Mouse (Mus musculus) heart, embryonic 14.5 days (tissue): ENCODE measurements around the gene Gm12800. TPM values are rescaled to one million over a fixed set of nuclear protein-coding genes. Genes with fewer than 3 reads are reported as not detected.
"Not testable (repeated sequence)": the region's sequence is repeated elsewhere in the genome, so short reads cannot be mapped to it uniquely, and the experiment has no call there.

ENCODE experiments used
- ATAC-seq: fragments of 200-750 bp; cut with Nextera tagmentation; 2 replicates; pipeline ENCODE4 v1.8.0; 2017; ENCODE audit warnings: low read depth, moderate TSS enrichment; ENCODE audit not compliant: insufficient number of reproducible peaks, insufficient read depth, low FRiP score
- H3K27ac ChIP-seq, 2 experiments: fragments of 200-500 bp in 1 of 2; fragments of 300-500 bp in 1 of 2; sonication (generic) in 1 of 2; replicated peaks in 1 of 2; 2 replicates each; pipeline ENCODE4 v1.5.1; 2012 to 2014; ENCODE audit warnings: low read depth in 2 of 2, low read length in 2 of 2, control low read depth in 1 of 2, mild to moderate bottlenecking in 1 of 2, mixed read lengths in 1 of 2; ENCODE audit not compliant: control insufficient read depth in 1 of 2, insufficient read depth in 1 of 2
- H3K27me3 ChIP-seq: fragments of 300-500 bp; sonication (generic); 2 replicates; pipeline ENCODE4 v1.6.1; 2014; ENCODE audit warnings: mild to moderate bottlenecking, low read length, control low read depth; ENCODE audit not compliant: control insufficient read depth, insufficient read depth
- H3K36me3 ChIP-seq: fragments of 300-500 bp; sonication (generic); 2 replicates; pipeline ENCODE4 v1.6.1; 2014; ENCODE audit warnings: mild to moderate bottlenecking, control low read depth, low read length, mixed read lengths; ENCODE audit not compliant: control insufficient read depth, insufficient read depth
- H3K4me1 ChIP-seq, 2 experiments: fragments of 200-500 bp in 1 of 2; fragments of 300-500 bp in 1 of 2; sonication (generic) in 1 of 2; 2 replicates each; pipeline ENCODE4 v1.6.1; 2012 to 2014; ENCODE audit warnings: low read length in 2 of 2, control low read depth in 1 of 2, mixed read lengths in 1 of 2; ENCODE audit not compliant: control insufficient read depth in 2 of 2, insufficient read depth in 2 of 2
- H3K4me2 ChIP-seq: fragments of 300-500 bp; sonication (generic); 2 replicates; pipeline ENCODE4 v1.6.1; 2014; ENCODE audit warnings: mild to moderate bottlenecking, low read length
- H3K4me3 ChIP-seq, 2 experiments: fragments of 200-500 bp in 1 of 2; fragments of 300-500 bp in 1 of 2; sonication (generic) in 1 of 2; 2 replicates each; pipeline ENCODE4 v1.5.1; 2012 to 2014; ENCODE audit warnings: low read length in 2 of 2, mild to moderate bottlenecking in 2 of 2, control low read depth in 1 of 2, low read depth in 1 of 2, moderate library complexity in 1 of 2; ENCODE audit not compliant: control insufficient read depth in 1 of 2, insufficient read depth in 1 of 2
- H3K9ac ChIP-seq: fragments of 300-500 bp; sonication (generic); 2 replicates; pipeline ENCODE4 v1.6.1; 2014; ENCODE audit warnings: mild to moderate bottlenecking, low read length
- H3K9me3 ChIP-seq: fragments of 300-500 bp; sonication (generic); 2 replicates; pipeline ENCODE4 v1.6.1; 2016; ENCODE audit warnings: low read length, control low read depth; ENCODE audit not compliant: control insufficient read depth
- WGBS: fragments of 180-500 bp; shearing (Covaris S2); extraction: QIAGEN DNeasy Blood & Tissue Kit; methylation state at CpG from one replicate; pipeline ENCODE4 v1.1.7; 2014; 5-methylcytosine and 5-hydroxymethylcytosine counted together
- polyA plus RNA-seq: library from polyadenylated mRNA; unstranded; fragments of >200 nt; fragmentation: Nextera tagmentation; extraction: Ambion mirVana; gene quantifications from 2 replicates; pipeline ENCODE4 v1.2.1, GENCODE M21; 2014

Gm12800 gene
- polyA plus RNA-seq = not detected in 2 replicates

- not testable (repeated sequence) for H3K9ac ChIP-seq, H3K9me3 ChIP-seq, ATAC-seq, H3K36me3 ChIP-seq, H3K4me1 ChIP-seq, H3K4me3 ChIP-seq, H3K4me2 ChIP-seq, H3K27ac ChIP-seq, H3K27me3 ChIP-seq
- 70% methylated on average over 2 of the region's 2 CpGs for WGBS
Observed at GRCm38 (mm10) chr4:101908821-101909220, at the start of gene Gm12800. Gene Gm12800 (plus strand): TSS chr4:101909121.

DNA sequence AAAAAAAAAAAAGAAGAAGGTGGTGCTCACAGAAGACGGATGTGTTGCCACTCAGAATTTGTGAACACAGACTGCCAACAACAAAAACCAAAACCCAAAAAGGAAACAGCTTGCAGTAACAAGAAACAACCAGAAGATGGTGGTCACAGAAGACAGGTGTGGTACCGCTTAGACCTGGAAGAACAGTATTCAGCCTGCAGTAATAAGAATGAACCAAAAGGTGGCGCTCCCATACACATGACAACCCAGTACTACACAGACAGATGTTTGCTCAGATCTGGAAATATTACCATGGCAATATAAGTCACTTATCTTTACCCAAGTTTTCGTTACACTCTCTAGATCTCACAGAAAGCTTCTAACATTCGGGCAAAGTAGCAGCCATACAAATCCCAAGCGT lies 48.0 kb upstream of the Gm12800 start:
- ATAC-seq = no peak
- Histone ChIP-seq H3K27me3 (no peaks in the 10 kb centered on the region), H3K36me3 (no peaks in the 10 kb centered on the region), H3K9ac (no peak overlapping the region), H3K27ac (no peak overlapping the region), H3K4me1 (no peaks in the 10 kb centered on the region), H3K4me2 (no peak overlapping the region), H3K9me3 (no peaks in the 10 kb centered on the region), H3K4me3 (no peak overlapping the region)
- 37% methylated on average over 6 of the region's 6 CpGs for WGBS

DNA sequence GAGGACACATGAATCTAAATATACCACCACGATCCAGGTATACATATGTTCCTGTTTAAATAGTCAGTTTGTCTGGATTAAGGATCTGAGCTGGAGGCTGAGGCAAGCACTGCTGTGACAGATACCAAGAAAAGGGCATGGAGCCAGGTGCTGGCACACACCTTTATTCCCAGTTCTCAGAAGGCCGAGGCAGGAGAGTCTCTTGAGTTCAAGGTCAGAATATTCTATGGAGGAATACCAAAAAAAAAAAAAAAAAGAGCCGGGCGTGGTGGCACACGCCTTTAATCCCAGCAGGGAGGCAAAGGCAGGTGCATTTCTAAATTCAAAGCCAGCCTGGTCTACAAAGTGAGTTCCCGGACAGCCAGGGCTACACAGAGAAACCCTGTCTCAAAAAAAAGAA lies 46.6 kb upstream of the Gm12800 start:
- Histone ChIP-seq H3K36me3 (no peaks in the 10 kb centered on the region), H3K27ac (no peak overlapping the region), H3K9me3 (no peaks in the 10 kb centered on the region), H3K9ac (no peak overlapping the region), H3K4me3 (no peak overlapping the region), H3K27me3 (no peaks in the 10 kb centered on the region), H3K4me2 (no peak overlapping the region), H3K4me1 (no peaks in the 10 kb centered on the region)
- 84% methylated on average over 6 of the region's 6 CpGs for WGBS
- ATAC-seq = no peak

DNA sequence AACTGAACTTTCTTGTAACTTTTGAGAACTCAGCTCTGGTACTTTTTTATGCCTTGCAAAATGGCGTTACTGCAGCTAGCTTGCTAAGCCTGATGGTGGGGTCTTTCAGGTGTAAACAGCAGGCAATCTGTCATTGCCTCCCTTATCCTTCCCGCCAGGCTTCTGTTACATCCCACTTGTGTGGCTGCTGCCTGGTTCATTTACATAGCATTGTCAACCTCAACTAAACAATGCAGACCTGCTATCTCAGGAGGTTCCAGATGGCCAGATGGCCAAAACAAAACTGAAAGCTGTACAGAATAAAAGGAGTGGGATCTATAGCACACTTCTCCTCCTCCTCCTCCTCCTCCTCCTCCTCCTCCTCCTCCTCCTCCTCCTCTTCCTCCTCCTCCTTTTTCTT lies 36.9 kb upstream of the Gm12800 start:
- WGBS = 61% methylated on average over 2 of the region's 2 CpGs

GRCm38 (mm10) chr4:101875687-101876086 lies 33.2 kb upstream of the Gm12800 start:
- H3K9me3 ChIP-seq, H3K9ac ChIP-seq, H3K4me3 ChIP-seq, H3K27ac ChIP-seq, ATAC-seq, H3K4me1 ChIP-seq, H3K27me3 ChIP-seq, H3K36me3 ChIP-seq, H3K4me2 ChIP-seq: not testable (repeated sequence)
- WGBS = 78% methylated on average over 15 of the region's 15 CpGs

More for the DNA sequence above, 36.9 kb upstream of the Gm12800 start:
- not testable (repeated sequence) for H3K9ac ChIP-seq, H3K36me3 ChIP-seq, H3K27ac ChIP-seq, H3K4me2 ChIP-seq, H3K9me3 ChIP-seq, H3K4me3 ChIP-seq, ATAC-seq, H3K27me3 ChIP-seq, H3K4me1 ChIP-seq

GRCm38 (mm10) chr4:101883641-101884040 lies 25.3 kb upstream of the Gm12800 start:
- no peak for ATAC-seq
- no peak overlapping the region for H3K27ac ChIP-seq
- H3K9me3 ChIP-seq = no peaks in the 10 kb centered on the region
- no peaks in the 10 kb centered on the region for H3K4me1 ChIP-seq
- WGBS = 26% methylated on average over 3 of the region's 3 CpGs
- no peaks in the 10 kb centered on the region for H3K36me3 ChIP-seq
- no peak overlapping the region for H3K4me2 ChIP-seq
- no peak overlapping the region for H3K9ac ChIP-seq
- no peak overlapping the region for H3K4me3 ChIP-seq
- no peaks in the 10 kb centered on the region for H3K27me3 ChIP-seq

DNA sequence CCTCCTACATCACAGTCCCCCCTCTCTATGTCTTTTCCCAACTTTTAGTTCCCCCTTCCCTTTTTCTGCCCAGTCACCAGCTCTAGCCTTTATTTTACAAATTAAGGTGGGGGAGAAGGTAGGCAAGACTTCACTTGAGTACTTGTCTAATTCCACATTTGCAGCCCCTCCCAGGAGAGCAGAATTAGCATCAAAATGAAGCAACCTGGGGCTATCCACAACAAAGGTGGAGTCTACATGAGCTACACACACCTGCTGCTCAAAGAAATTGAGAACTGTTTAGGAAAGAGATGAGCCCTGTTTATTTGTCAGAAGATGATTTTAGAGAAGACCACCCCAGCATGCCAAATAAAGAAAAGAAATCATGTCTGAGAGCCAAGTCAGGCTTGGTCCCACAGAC lies 19.5 kb upstream of the Gm12800 start:
- no peak for ATAC-seq

DNA sequence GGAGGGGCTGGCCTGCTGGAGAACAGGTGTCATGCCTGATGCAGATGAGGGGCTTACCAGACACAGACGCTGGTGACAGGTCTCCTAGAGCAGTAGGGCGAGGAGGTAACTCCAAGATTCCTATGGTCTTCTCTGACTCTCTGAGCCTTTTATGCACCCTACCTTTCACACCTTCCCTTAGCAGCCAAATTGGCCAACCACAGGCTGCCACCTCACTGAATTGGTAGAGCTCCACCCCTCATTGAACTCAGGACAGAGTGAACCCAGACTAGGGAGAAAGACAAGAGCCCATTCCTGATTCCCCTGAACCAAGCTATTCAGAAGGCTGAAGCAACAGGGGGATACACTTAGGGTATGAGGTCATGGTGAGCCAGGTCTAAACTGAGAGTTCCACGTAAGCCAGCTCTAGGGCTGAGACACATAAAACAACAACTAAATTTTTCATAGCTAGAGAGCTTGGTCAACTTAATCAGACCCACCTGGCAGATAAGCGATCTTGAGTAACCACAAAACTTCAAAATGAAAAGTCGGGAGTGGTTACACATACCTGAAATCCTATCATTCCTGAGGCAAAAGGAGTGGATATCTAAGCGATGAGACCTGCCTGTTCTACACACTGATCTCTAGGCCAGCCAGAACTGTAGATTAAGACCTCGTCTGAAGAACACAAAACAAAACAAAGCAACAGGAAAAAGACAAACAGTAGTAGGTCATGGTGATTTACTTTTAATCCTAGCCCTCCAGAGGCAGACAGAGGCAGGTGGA lies 15.1 kb upstream of the Gm12800 start, which contains the start of gene C130073F10Rik:
Gene C130073F10Rik, minus strand, starts transcription at position 134 of the 765 bp plus-strand sequence.
- no peak for ATAC-seq
- H3K9ac ChIP-seq = no peak within 1 kb of the TSS
- H3K4me1 ChIP-seq = no peaks in the 10 kb centered on the region
- H3K27ac ChIP-seq = no peak within 1 kb of the TSS
- no peak within 1 kb of the TSS for H3K4me2 ChIP-seq
- H3K36me3 ChIP-seq = no peaks in the 10 kb centered on the region
- H3K9me3 ChIP-seq = no peaks in the 10 kb centered on the region
- no peak within 1 kb of the TSS for H3K4me3 ChIP-seq
- 77% methylated on average over 7 of the region's 7 CpGs for WGBS
- H3K27me3 ChIP-seq = no peaks in the 10 kb centered on the region

More for the DNA sequence above, 19.5 kb upstream of the Gm12800 start:
- Histone ChIP-seq H3K27me3 (no peaks in the 10 kb centered on the region), H3K4me1 (no peaks in the 10 kb centered on the region), H3K4me3 (no peak overlapping the region), H3K9me3 (no peaks in the 10 kb centered on the region), H3K27ac (no peak overlapping the region), H3K36me3 (no peaks in the 10 kb centered on the region), H3K4me2 (no peak overlapping the region), H3K9ac (no peak overlapping the region)
